Mouse (Mus musculus): Measurements from ENCODE around the gene Gpx2.

The Gpx2 gene

GRCm38 (mm10) chr12:76795350-76795749, at the start of gene Gpx2:
TSS of gene Gpx2 (minus strand) at chr12:76795554.
- no peak for TF ChIP-seq GATA4 (IDR thresholded peaks at IDR 0.05; ENCODE audit: insufficient replicate concordance, low read length)

- no peak for TF ChIP-seq GATA4 (IDR thresholded peaks at IDR 0.05; ENCODE audit: insufficient replicate concordance, low read length)
Observed at GRCm38 (mm10) chr12:76844346-76845061, 49.1 kb upstream of the Gpx2 start.

- no peak for TF ChIP-seq GATA4 (IDR thresholded peaks at IDR 0.05; ENCODE audit: insufficient replicate concordance, low read length)
Observed at GRCm38 (mm10) chr12:76840081-76840480, 44.7 kb upstream of the Gpx2 start.

GRCm38 (mm10) chr12:76839298-76839697, 43.9 kb upstream of the Gpx2 start:
- TF ChIP-seq GATA4 (IDR thresholded peaks at IDR 0.05; ENCODE audit: insufficient replicate concordance, low read length): no peak

DNA sequence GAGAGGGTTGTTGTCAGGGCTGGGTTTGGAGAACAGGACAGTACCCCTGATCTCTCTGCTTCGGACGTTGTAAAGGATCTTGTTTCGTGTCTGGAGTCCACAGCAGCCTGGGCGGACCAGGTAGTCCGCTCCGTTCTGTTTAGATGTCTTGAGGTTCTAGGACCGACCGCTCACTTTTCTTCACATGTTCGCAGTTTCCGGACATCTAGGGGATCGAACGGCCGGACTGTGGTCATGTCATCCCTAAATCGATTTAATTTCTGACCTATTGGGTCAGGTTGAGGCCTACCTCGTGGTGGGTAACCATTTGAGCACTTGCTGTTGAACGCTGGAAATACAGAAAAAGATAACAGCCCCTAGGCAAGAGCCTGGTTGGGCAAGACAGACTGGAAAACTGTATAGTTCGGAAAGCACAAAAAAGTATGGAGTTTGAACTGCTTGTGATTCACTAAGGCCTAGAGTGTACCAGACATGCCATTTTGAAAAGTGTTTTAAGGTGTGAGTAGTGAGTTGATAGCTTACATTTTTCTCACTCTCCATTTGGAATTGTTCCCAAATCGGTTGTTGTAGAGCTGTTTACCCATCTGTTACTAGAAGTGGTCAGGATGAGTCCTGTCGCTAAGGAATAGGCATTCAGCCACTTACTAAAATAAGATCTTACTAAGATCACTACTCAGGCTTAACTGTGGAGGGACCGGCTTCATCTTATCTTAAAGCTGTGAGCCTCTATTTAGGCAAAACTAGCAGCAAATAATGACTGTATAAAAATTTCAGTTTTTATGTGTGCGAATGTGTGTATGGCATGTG, 42.7 kb upstream of the Gpx2 start:
- TF ChIP-seq GATA4 (IDR thresholded peaks at IDR 0.05; ENCODE audit: insufficient replicate concordance, low read length): no peak

- no peak for TF ChIP-seq GATA4 (IDR thresholded peaks at IDR 0.05; ENCODE audit: insufficient replicate concordance, low read length)
Observed at GRCm38 (mm10) chr12:76837101-76837843, 41.9 kb upstream of the Gpx2 start.

DNA sequence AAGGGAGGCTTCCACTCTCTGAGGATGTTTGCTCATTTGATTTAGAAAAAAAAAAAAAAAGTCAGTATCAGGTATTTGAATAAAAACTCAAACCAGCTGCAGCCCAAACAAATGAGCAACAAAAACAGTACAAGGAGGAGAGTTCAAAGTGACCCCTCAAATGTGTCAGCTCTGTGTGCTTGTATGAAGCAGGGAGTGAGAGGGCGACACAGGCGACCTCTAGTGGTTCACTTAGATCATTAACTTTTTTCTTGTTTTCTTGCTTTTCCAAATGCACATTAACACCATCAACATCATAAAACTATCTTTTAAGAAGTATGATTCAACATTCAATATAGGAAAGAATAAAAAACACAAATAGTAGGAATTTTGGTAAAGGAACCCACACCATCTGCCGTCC, 37.4 kb upstream of the Gpx2 start:
- no peak for TF ChIP-seq GATA4 (IDR thresholded peaks at IDR 0.05; ENCODE audit: insufficient replicate concordance, low read length)

DNA sequence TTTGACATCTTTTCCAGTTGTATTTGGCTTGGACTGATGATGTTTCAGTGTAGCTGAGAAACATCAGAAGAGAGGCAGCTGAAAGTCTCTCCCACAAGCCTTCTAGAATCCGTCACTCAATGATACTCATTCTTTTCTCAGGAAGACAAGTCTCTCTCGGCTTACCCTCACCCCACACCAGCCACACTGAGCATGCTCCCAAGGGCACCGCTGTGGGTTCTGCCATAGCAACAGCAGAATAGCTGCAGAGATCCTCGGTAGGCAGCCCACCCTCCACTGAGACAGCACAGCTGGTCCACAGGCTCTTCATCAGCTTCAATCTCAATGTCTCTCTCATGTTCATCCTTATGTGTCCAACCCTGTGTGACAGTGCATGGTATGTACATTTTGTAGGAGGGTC, 29.9 kb upstream of the Gpx2 start:
- no peak for TF ChIP-seq GATA4 (IDR thresholded peaks at IDR 0.05; ENCODE audit: insufficient replicate concordance, low read length)

DNA sequence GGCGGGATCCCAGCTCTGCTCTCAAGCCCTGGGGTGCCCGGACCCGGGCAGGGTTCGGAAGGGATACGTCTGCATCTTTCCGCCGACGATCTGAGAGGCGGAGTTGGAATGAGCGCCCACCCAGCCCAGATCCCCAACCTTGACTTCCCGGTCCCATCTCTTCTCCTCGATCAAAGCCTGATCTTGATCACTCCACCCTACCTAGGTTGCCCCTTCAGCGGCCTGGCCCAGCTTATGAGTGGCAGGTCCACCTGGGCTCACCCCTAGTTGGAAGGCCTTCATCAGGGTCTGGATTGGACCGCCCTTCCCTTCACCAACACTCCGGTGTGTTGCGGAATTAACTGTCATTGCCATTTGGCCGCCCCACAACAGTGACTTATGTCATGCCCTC, 27.3 kb upstream of the Gpx2 start, which contains the start of gene Rab15:
TSS of gene Rab15 (minus strand) at position 258 of the 391 bp plus-strand sequence.
- TF ChIP-seq GATA4 (IDR thresholded peaks at IDR 0.05; ENCODE audit: insufficient replicate concordance, low read length): no peak

DNA sequence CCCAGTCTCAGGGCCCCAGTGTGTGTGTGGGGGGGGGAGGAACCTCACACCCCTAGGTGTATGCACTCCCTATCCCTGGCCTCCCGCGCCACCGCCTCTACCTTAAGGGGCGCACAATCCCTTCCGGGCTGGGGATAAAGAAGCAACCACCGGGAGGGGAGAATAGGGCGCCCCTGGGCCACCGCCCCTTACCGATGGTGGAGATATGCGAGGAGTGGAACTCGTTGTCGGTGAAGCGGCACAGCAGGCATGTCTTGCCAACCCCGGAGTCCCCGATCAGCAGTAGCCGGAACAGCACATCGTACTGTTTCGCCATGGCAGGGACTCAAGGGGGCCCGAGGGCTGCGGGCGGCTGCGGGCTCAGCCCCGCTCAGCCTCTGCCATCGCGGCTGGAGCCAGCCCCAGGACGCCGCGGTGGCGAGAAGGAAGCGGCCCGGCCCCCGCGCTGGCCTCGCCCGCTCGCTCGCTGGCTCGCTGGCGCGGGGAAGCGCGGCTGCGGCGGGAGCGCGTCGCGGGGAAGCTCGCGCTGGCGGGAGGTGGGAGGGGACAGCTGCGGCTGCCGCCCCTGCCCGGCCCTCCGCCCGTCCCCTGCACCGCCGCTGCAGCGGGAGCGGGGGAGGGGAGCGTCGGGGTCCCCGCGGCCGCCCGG, 26.8 kb upstream of the Gpx2 start:
- no peak for TF ChIP-seq GATA4 (IDR thresholded peaks at IDR 0.05; ENCODE audit: insufficient replicate concordance, low read length)

GRCm38 (mm10) chr12:76820615-76821014, 25.3 kb upstream of the Gpx2 start:
- no peak for TF ChIP-seq GATA4 (IDR thresholded peaks at IDR 0.05; ENCODE audit: insufficient replicate concordance, low read length)

DNA sequence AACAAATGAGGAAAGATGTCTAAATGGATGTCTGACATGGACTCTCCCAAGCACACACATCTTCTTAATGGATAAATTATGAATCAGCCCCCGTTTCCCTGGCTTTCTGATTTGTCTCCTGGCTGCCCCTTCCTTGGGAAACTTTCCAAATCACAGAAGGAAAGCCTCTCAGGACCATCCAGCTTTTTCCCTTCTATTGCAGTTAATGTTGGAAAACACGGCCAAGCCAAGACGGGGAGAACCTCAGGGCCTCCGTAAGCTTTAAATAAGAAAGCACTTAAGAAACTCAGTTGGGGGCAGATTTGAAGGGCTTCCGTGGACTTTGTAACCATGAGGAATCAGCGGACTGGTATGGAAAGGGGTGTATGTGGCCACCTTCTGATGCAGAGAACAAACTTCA, 24.5 kb upstream of the Gpx2 start:
- no peak for TF ChIP-seq GATA4 (IDR thresholded peaks at IDR 0.05; ENCODE audit: insufficient replicate concordance, low read length)

DNA sequence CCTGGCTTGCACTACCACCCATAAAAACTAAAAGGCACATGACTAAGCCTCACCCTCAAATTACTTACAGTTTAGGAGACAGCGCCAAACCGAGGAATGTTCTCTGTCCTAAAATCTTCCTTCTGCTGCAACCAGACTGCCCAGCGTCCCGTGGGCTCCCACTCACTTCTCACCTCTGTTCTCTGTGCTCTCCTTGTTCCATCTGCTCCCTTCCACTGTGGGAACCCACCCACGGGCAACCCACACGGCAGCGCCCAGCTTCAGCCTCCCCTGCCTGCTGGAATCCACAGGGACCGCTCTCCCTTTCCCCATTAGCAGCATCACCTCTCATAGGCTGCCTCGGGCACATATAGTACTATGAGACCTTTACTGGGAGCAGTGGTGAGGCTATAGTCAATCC, 23.6 kb upstream of the Gpx2 start:
- no peak for TF ChIP-seq GATA4 (IDR thresholded peaks at IDR 0.05; ENCODE audit: insufficient replicate concordance, low read length)

DNA sequence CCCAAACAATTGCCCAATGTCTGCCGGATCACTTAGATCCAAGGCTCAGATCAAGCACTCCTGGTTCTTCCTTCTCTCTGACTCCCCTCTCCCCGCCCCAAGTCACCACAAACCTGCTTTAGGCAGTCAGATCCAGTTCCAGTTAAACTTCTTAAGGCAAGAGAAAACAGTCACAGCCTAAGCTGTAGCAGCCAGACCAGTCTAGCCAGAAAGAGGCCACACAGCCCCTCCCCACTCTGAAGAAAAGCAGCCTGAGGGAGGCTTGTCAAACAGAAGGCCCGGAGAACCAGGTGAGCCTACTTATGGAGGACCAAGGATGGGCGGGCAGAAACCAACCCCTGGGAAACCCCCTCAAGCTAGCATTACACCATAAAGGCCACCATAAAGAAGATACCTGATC, 22.8 kb upstream of the Gpx2 start:
- TF ChIP-seq GATA4 (IDR thresholded peaks at IDR 0.05; ENCODE audit: insufficient replicate concordance, low read length): no peak

- TF ChIP-seq GATA4 (IDR thresholded peaks at IDR 0.05; ENCODE audit: insufficient replicate concordance, low read length): no peak
Observed at GRCm38 (mm10) chr12:76817176-76817575, 21.8 kb upstream of the Gpx2 start.
